Mouse (Mus musculus): Measurements from ENCODE around the gene Ppp1r1c. TPM values are rescaled to one million over a fixed set of nuclear protein-coding genes. Genes with fewer than 3 reads are reported as not detected.
A peak's percentile ranks its signal among the peaks of the same experiment; 100 is the strongest.

Ppp1r1c gene
- total RNA-seq (2017): not detected in 2 replicates

DNA sequence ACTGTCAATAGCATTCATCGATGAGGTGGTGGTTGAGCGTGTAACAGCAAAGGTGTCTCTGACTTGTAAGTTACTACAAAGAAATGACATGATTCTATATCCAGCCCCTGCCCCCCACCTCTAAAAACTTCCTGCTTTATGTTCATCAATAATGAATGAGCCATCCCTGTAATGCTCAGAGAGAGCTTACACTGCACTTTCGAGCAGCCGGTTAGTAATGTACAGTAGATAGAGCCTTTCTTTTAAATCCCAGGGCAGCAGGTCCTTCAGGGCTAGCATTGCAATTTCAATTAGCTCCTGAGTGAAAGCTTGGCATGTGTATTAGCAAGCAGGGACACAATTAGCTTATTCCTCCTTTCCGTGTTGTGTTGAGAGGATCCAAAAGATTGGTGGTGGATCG is at the start of gene Ppp1r1c:
TSS of gene Ppp1r1c (plus strand) at position 206 of the 400 bp plus-strand sequence.
- ATAC-seq (replicated peaks in 1 of 2; ENCODE audit: insufficient read depth in 1 of 2, low FRiP score in 2 of 2, low TSS enrichment in 1 of 2, low read depth in 1 of 2, poor library complexity in 2 of 2, severe bottlenecking in 2 of 2): no peak

DNA sequence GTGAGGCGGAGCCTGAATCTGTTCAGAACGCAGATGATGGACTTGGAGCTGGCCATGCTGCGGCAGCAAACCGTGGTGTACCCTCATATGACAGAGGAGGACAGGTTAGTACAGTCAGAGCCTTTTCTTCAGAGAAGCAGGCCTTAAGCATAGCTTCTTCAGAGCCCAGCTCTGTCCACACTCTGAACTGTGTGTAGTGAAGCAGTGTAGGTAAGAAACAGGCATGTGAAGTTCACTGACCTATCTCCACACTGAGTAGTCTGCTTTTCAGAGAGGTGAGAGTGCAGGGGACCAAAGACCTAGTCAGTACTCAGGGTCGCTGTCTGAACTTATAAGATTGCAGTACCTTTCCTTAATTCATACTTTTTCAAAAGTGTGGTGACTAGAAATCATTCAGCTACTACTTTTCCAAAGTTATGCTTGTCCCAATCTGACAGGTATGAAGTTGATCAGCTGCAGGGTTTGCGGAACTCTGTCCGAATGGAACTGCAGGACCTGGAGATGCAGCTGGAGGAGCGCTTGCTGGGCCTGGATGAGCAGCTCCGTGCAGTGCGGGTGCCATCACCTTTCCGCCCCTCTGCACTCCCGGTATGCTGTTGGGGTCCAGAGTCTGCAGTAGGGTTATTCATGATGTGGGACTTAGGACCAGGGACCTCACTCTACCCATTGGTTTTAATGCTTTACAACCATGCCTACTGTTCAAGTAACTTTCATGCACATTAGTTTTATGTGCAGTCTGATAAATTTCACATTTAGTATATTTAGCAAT is 47.0 kb upstream of the Ppp1r1c start:
- ATAC-seq (replicated peaks in 1 of 2; ENCODE audit: insufficient read depth in 1 of 2, low FRiP score in 2 of 2, low TSS enrichment in 1 of 2, low read depth in 1 of 2, poor library complexity in 2 of 2, severe bottlenecking in 2 of 2): no peak

DNA sequence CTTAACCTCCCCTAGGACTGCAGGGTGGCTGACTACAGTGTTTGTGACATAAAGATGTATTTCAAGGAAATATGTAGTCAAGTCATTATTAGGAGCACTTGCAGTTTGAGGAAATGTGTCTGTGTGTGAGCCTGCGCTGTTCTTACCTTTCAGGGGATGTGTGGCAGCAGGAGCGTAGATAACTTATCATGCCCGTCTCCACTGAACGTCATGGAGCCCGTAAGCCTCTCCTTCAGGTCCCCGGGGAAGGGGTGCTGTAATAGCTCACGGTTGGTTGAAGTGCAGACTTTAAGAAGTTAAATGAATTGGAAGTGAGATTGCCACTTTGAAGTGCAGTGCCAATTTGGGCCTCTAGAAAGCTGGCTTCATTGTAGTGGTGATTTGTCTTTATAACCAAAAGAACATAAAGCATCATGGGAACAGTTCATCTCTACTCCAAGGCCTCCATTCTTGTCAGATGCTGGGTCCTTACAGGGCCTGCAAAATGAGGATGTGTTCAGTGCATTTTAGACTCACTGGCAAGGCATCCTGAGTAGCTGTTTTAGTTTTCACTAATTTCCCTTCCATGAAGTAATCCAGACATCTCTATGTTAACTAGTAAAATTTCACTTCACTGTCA is 46.0 kb upstream of the Ppp1r1c start:
- no peak for ATAC-seq (replicated peaks in 1 of 2; ENCODE audit: insufficient read depth in 1 of 2, low FRiP score in 2 of 2, low TSS enrichment in 1 of 2, low read depth in 1 of 2, poor library complexity in 2 of 2, severe bottlenecking in 2 of 2)

DNA sequence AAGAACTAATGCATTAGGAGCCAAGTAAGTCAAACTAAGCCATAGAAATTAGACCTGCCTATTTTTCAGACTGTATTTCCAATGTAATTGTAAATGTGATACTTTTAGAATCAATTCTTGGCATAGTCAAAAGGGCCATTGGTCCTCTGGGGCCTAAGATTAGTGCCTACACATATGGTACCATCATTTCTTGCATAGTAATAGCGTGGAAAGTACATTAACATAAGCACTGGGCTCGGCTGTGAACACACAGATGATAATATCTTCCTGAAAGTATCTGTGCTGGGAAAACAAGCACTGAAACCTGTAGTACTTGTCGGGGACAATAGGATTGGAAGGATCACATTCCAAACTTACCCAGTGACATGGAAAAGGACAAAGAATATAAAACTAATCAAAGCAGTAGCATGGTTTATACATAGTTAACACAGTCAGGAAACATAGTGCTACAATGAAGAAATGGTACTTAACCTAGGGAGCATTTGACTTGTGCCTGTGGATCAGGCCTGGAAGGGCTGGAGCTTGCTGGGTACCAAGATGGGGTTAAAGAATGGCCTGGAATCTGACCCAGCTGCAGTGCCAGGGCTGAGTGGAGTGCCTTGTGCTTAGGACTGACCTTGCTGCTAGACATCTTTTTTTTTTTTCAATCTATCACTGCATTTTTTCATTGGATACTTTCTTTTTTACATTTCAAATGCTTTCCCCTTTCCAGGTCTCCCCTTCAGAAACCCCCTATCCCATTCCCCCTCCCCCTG is 42.9 kb upstream of the Ppp1r1c start:
- no peak for ATAC-seq (replicated peaks in 1 of 2; ENCODE audit: insufficient read depth in 1 of 2, low FRiP score in 2 of 2, low TSS enrichment in 1 of 2, low read depth in 1 of 2, poor library complexity in 2 of 2, severe bottlenecking in 2 of 2)

DNA sequence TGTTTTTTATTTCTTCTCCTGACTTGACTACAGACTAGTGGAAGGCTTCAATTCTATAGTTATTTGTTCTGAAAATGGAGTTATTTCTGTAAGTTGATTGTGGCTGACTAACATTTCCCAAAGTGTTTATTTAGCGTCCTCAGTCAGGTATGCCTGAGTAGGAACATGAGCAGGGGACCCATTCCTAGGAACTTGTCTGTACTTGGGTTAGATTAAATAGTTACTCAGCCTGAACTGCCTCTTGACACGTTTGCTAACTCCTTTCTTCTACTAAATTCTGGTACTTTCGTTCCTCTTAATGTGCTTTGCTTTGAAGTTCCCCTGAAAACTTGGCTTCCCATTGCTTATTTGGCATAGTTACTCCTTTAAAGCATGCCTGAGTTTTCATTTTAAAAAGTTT is 42.1 kb upstream of the Ppp1r1c start:
- ATAC-seq (replicated peaks in 1 of 2; ENCODE audit: insufficient read depth in 1 of 2, low FRiP score in 2 of 2, low TSS enrichment in 1 of 2, low read depth in 1 of 2, poor library complexity in 2 of 2, severe bottlenecking in 2 of 2): no peak

DNA sequence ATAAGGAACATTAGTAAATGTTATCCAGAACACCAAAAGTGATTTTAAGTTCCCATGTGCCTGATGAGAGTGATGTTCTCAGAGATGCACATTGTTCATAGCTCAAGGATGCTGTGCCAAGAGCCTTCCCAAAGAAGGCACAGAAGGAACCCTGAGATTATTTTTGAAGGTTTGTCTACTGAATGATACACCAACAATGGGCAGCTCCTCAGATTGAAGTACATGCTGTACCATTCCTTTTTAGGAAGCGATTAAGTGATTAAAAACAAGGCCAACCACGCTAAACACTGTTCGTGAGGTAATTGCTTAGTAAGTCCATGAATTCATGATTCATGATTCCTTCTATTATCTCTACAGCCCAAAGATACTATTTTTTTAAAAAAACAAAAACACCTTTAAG is 32.3 kb upstream of the Ppp1r1c start:
- no peak for ATAC-seq (replicated peaks in 1 of 2; ENCODE audit: insufficient read depth in 1 of 2, low FRiP score in 2 of 2, low TSS enrichment in 1 of 2, low read depth in 1 of 2, poor library complexity in 2 of 2, severe bottlenecking in 2 of 2)

DNA sequence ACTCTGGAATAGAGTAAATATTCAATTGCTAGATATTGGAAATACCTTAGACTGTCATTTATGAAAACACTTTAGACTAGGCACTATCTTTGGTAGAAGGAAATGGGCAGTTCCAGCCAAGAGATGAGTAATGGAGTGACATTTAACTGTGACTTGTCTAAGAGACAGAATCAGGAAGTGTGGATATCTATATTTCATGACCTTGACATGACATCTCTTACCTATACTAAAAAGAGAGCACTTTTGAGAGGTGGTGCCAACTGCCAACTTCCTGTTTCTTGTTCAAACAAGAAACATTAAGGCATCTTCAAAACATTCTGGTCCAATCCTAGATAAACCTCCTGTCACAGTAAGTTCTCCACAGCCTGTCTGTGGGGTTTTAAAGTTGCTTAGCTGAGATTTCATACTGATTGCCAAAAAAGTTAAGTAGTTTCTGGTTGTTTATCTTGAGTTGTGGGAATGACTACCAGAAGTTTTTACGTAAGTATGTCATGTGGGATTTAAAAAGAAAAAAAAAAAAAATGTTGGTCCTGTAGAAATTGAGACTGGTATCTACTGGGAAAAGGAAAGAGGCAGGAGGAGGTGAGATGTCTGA is 29.8 kb upstream of the Ppp1r1c start:
- ATAC-seq (replicated peaks in 1 of 2; ENCODE audit: insufficient read depth in 1 of 2, low FRiP score in 2 of 2, low TSS enrichment in 1 of 2, low read depth in 1 of 2, poor library complexity in 2 of 2, severe bottlenecking in 2 of 2): no peak

DNA sequence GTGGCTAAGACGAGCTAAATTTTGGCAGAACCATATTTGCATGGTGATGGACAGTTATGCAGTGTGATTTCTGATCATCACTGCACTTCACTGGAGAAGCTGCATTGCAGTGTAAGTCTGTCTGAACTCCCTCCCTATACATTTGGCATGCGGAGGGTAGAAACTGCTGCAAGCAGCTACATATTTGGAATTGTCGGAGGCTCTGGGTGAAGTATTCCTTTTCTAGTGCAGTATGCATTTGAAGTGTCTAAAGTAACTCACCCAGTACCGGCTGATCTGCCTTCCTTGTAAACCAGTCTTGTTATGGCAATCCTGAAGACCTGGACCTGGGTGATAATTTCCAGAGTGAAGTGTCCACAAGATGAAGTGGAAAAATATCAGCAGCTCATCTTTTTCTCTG is 25.9 kb upstream of the Ppp1r1c start:
- ATAC-seq (replicated peaks in 1 of 2; ENCODE audit: insufficient read depth in 1 of 2, low FRiP score in 2 of 2, low TSS enrichment in 1 of 2, low read depth in 1 of 2, poor library complexity in 2 of 2, severe bottlenecking in 2 of 2): no peak

DNA sequence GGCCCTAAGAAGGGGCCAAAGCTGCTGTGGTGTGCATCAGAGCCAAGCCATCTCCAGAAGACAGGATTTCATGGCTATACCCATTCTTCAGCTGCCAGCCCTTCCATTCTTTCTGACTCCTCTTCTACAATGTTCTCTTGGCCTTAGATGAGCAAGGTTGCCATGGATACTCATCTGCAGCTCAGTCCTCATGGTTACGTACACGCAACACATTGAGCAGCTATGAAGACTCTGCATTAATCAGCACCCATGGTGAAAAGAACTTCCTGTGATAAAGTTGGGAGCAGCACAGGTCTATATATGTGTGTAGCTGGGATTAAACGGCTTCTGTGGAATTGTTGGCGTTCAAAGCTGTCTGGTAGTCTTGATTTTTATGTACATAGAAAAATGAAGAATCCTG is 24.3 kb upstream of the Ppp1r1c start:
- no peak for ATAC-seq (replicated peaks in 1 of 2; ENCODE audit: insufficient read depth in 1 of 2, low FRiP score in 2 of 2, low TSS enrichment in 1 of 2, low read depth in 1 of 2, poor library complexity in 2 of 2, severe bottlenecking in 2 of 2)

DNA sequence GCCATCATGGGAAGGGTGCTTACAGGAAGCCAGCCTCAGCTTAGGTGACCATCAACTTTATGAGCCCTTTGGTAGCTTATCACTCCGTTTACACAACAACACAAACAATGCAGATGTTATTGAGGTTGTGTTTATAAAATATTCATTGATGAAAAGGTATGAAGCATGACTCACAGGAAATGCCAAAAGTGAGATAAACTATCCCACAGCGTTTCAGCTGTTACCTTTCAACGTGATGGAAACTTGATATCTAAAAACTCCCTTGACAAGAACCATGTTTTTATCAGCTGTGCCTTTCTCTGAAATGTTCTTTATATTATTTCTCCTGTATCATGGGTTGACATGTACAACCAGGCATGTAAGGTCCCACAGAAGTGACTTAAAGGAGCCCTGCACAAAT is 16.7 kb upstream of the Ppp1r1c start:
- no peak for ATAC-seq (replicated peaks in 1 of 2; ENCODE audit: insufficient read depth in 1 of 2, low FRiP score in 2 of 2, low TSS enrichment in 1 of 2, low read depth in 1 of 2, poor library complexity in 2 of 2, severe bottlenecking in 2 of 2)

DNA sequence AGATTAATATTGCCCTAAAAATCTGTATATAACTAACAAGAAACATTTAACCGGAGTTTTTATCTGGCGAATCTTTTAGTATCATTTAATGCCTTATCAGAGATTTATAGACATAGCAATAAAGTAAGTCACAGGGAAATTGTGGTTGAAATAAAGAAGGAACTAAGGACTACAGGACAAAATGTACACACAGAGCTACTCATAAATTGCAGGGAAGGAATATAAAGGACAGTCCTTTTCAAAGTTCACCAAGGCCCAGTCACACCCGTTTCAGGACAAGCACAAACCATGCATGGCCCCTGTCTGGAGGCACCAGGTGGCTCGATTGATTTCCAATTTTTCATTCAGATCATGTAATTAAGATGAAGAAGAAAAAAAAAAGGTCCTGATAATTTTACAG is 12.4 kb upstream of the Ppp1r1c start:
- ATAC-seq (replicated peaks in 1 of 2; ENCODE audit: insufficient read depth in 1 of 2, low FRiP score in 2 of 2, low TSS enrichment in 1 of 2, low read depth in 1 of 2, poor library complexity in 2 of 2, severe bottlenecking in 2 of 2): no peak

DNA sequence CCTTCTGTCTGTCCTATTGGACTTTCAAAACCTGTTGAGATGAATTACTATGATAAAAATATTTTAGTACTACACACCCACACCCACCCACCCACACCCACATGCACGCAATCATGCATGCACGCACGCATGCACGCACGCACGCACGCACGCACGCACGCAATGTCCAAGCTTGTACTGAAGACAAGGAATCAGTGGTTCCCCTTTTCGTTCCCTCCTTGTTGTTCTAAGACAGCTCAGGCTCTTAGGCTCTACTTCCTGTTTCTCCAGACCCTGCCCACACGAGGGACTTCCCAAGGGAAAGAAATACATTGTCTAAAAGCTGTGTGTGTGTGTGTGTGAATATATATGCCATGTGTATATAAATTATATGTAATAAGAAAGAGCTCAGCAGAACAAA is 11.6 kb upstream of the Ppp1r1c start:
- ATAC-seq (replicated peaks in 1 of 2; ENCODE audit: insufficient read depth in 1 of 2, low FRiP score in 2 of 2, low TSS enrichment in 1 of 2, low read depth in 1 of 2, poor library complexity in 2 of 2, severe bottlenecking in 2 of 2): peak; percentile 78 to 86

DNA sequence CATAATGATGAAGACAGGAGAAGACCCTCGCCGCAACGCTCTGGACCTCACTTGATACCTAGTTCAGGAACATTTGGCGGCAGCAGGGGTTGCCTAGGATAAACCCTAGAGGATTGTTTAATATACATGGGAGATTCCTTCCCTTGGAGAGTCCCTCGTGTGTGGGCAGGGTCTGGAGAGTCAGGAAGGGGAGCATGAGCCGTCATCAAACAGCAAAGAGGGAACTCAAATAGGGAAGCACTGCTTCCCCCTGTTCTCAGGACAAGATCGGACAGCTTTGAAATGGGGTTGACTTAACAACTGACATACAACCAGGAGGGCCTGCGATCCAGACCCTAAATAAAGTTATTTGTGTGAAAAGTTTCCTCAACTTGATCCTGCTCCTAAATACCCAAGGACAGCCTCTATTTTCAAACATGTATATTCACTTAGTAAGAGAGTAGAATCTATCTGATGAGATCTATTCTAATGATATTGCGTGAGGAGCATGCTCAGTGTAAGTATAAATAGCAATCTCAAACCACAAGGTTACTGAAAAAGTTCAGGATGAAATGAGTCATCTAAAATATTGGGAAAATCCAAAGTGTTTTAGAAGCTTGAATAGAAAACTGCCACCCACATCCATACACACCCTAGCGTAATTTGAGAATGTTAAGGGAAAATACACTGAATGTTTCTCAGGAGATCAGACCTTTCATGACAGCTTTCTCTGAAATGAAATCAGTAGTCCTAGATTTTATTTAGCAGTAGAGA is 10.9 kb upstream of the Ppp1r1c start:
- peak; percentile 31 to 68; a peak in 2 of 4 replicates for ATAC-seq (replicated peaks in 1 of 2; ENCODE audit: insufficient read depth in 1 of 2, low FRiP score in 2 of 2, low TSS enrichment in 1 of 2, low read depth in 1 of 2, poor library complexity in 2 of 2, severe bottlenecking in 2 of 2)

DNA sequence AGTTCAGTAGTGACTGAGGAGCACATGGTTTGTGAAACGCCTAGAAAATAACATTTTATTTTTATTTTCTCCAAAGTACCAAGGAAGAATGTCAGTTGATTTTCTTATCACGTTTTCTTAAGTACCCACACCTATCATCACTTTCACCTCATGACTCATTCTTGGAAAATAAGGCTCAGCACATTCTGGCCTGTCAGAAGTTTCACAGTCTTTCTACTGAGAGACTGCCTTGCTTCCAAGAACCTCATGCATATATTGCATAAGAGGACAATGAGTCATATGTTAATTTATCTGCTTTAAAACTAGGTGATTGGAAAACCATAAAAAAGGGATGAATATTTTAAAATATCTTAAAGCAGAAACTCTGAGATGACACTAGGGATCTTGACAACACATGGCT is 9.4 kb upstream of the Ppp1r1c start:
- no peak for ATAC-seq (replicated peaks in 1 of 2; ENCODE audit: insufficient read depth in 1 of 2, low FRiP score in 2 of 2, low TSS enrichment in 1 of 2, low read depth in 1 of 2, poor library complexity in 2 of 2, severe bottlenecking in 2 of 2)

DNA sequence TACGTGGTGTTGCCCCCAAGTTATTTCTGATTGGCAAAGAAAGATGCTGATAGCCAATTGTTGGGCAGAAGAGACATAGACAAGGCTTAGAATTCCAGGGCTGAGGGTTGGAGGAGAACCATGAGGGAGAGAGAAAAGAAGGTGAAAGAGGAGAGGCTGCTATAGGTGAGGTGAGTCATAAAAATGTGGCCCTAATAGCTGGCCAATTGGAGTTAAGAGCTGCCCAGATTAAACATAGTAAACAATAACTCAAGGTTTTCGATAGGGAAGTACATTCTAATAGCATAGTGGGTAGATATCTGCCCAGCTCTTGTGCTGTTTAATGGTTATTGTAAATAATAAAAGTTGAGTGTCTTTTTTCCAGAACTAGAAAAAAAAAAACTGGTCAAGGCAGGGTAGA is 2.8 kb upstream of the Ppp1r1c start:
- no peak for ATAC-seq (replicated peaks in 1 of 2; ENCODE audit: insufficient read depth in 1 of 2, low FRiP score in 2 of 2, low TSS enrichment in 1 of 2, low read depth in 1 of 2, poor library complexity in 2 of 2, severe bottlenecking in 2 of 2)

DNA sequence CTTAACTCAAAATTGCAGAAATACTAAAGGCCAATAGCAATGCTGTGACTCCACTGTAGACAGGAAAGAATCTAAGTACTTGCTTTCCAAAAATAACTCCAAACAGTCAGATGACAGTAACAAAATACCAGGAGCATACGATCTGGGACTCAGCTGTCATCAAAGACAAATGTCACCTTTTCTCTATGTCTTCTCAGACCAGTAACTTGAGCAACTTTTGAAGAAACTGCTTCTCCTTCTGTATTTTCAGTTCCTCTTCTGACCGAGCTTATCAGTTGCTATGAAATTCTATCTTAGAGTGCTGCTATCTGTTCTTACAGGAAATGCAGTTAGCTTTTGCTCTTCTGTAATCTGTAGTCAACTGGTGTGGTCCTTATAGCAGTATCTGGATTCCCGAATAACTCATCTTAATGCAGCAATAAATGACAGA is 6.1 kb downstream of the Ppp1r1c start:
- peak; percentile 87 for ATAC-seq (replicated peaks in 1 of 2; ENCODE audit: insufficient read depth in 1 of 2, low FRiP score in 2 of 2, low TSS enrichment in 1 of 2, low read depth in 1 of 2, poor library complexity in 2 of 2, severe bottlenecking in 2 of 2)

DNA sequence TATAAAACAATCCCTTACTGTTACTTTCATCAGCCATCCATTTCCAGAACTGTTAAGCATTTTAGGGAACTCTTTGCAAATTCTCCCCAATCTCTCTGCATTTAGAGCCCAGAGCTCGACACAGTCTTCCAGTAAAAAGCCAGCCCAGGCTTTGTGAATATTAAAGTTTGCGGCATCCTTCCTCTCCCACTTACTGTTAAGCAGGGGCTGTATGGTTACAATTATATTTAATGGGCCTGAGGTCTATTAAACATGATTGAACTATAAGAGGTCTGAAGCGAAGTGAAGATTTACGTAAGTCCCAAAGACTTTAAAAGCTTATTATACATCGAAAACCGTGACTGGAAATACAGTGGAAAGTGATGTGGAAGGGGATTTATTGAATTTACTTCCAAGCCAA is 7.2 kb downstream of the Ppp1r1c start:
- no peak for ATAC-seq (replicated peaks in 1 of 2; ENCODE audit: insufficient read depth in 1 of 2, low FRiP score in 2 of 2, low TSS enrichment in 1 of 2, low read depth in 1 of 2, poor library complexity in 2 of 2, severe bottlenecking in 2 of 2)
